Mouse (Mus musculus): ENCODE data around the gene Xpr1. TPM values are rescaled to one million over a fixed set of nuclear protein-coding genes. Genes with fewer than 3 reads are reported as not detected.

Gene Xpr1
- total RNA-seq, 2 experiments from 2014 or later = 39.5 to 62.2 TPM

GRCm38 (mm10) chr1:155394021-155394420, 23.2 kb downstream of the Xpr1 start:
- Histone ChIP-seq H3K4me3 (no peak overlapping the region), H3K27ac (no peak overlapping the region)
- DNase-seq = no peak
- TF ChIP-seq CTCF (IDR thresholded peaks at IDR 0.05) = no peak
- intact Hi-C loops (cut with DNase I) = no loop called here

- Histone ChIP-seq H3K27ac (no peak overlapping the region), H3K4me3 (no peak overlapping the region)
- intact Hi-C loops (cut with DNase I) = no loop called here
- TF ChIP-seq CTCF (IDR thresholded peaks at IDR 0.05) = no peak
- no peak for DNase-seq
Measured at GRCm38 (mm10) chr1:155392825-155393224, 24.4 kb downstream of the Xpr1 start.

GRCm38 (mm10) chr1:155391537-155391936, 25.7 kb downstream of the Xpr1 start:
- intact Hi-C loops (cut with DNase I) = no loop called here
- no peak for TF ChIP-seq CTCF (IDR thresholded peaks at IDR 0.05)
- DNase-seq = no peak
- no peak overlapping the region for H3K27ac ChIP-seq
- H3K4me3 ChIP-seq = no peak overlapping the region

- Histone ChIP-seq H3K4me3 (no peak overlapping the region), H3K27ac (no peak overlapping the region)
- TF ChIP-seq CTCF (IDR thresholded peaks at IDR 0.05) = no peak
- DNase-seq = no peak
- intact Hi-C loops (cut with DNase I) = no loop called here
Measured at GRCm38 (mm10) chr1:155388418-155388817, 28.8 kb downstream of the Xpr1 start.

GRCm38 (mm10) chr1:155386551-155386950, 30.7 kb downstream of the Xpr1 start:
- no peak overlapping the region for H3K4me3 ChIP-seq
- no peak for TF ChIP-seq CTCF (IDR thresholded peaks at IDR 0.05)
- no peak for DNase-seq
- no peak overlapping the region for H3K27ac ChIP-seq
- intact Hi-C loops (cut with DNase I) = no loop called here

GRCm38 (mm10) chr1:155383319-155384302, 33.6 kb downstream of the Xpr1 start:
- Histone ChIP-seq H3K27ac (no peak overlapping the region), H3K4me3 (no peak overlapping the region)
- intact Hi-C loops (cut with DNase I) = no loop called here
- no peak for TF ChIP-seq CTCF (IDR thresholded peaks at IDR 0.05)
- no peak for DNase-seq

- DNase-seq = no peak
- Histone ChIP-seq H3K4me3 (no peak overlapping the region), H3K27ac (no peak overlapping the region)
- TF ChIP-seq CTCF (IDR thresholded peaks at IDR 0.05) = no peak
- intact Hi-C loops (cut with DNase I) = no loop called here
Measured at GRCm38 (mm10) chr1:155381931-155382330, 35.3 kb downstream of the Xpr1 start.

- no peak overlapping the region for H3K4me3 ChIP-seq
- intact Hi-C loops (cut with DNase I) = no loop called here
- no peak overlapping the region for H3K27ac ChIP-seq
- TF ChIP-seq CTCF (IDR thresholded peaks at IDR 0.05) = no peak
- DNase-seq = no peak
Measured at GRCm38 (mm10) chr1:155379289-155379688, 37.9 kb downstream of the Xpr1 start.

- no peak overlapping the region for H3K4me3 ChIP-seq
- TF ChIP-seq CTCF (IDR thresholded peaks at IDR 0.05) = no peak
- intact Hi-C loops (cut with DNase I) = no loop called here
- H3K27ac ChIP-seq = peak overlapping the region; percentile 28; the same call in 1 of the 2 replicates
- DNase-seq = no peak
Measured at GRCm38 (mm10) chr1:155372821-155373220, 44.4 kb downstream of the Xpr1 start.

GRCm38 (mm10) chr1:155370075-155370658, 47.0 kb downstream of the Xpr1 start:
- no peak for DNase-seq
- Histone ChIP-seq H3K27ac (no peak overlapping the region), H3K4me3 (no peak overlapping the region)
- intact Hi-C loops (cut with DNase I) = no loop called here
- no peak for TF ChIP-seq CTCF (IDR thresholded peaks at IDR 0.05)

- Histone ChIP-seq H3K27ac (no peak overlapping the region), H3K4me3 (no peak overlapping the region)
- DNase-seq = no peak
- no peak for TF ChIP-seq CTCF (IDR thresholded peaks at IDR 0.05)
- intact Hi-C loops (cut with DNase I) = no loop called here
Measured at GRCm38 (mm10) chr1:155366366-155366765, 50.8 kb downstream of the Xpr1 start.

- peak overlapping the region; percentile 79 for H3K27ac ChIP-seq
- TF ChIP-seq CTCF (IDR thresholded peaks at IDR 0.05) = no peak
- intact Hi-C loops (cut with DNase I) = no loop called here
Measured at GRCm38 (mm10) chr1:155361502-155362126, 55.6 kb downstream of the Xpr1 start.

GRCm38 (mm10) chr1:155353096-155353495, 64.1 kb downstream of the Xpr1 start:
- intact Hi-C loops (cut with DNase I) = no loop called here
- Histone ChIP-seq H3K27ac (no peak overlapping the region), H3K4me3 (no peak overlapping the region)
- no peak for DNase-seq
- TF ChIP-seq CTCF (IDR thresholded peaks at IDR 0.05) = no peak

More at GRCm38 (mm10) chr1:155361502-155362126, 55.6 kb downstream of the Xpr1 start:
- DNase-seq = no peak
- no peak overlapping the region for H3K4me3 ChIP-seq
